Mouse (Mus musculus) limb, embryonic 14.5 days (tissue): ENCODE measurements around the gene Gjb3. TPM values are rescaled to one million over a fixed set of nuclear protein-coding genes. Genes with fewer than 3 reads are reported as not detected.
A peak's percentile ranks its signal among the peaks of the same experiment; 100 is the strongest.

Experiments used
- ATAC-seq: fragments of 200-750 bp; cut with Nextera tagmentation; 2 replicates; pipeline ENCODE4 v1.8.0; 2017; ENCODE audit warnings: low read depth, moderate number of reproducible peaks, moderate TSS enrichment; ENCODE audit not compliant: low FRiP score
- DNase-seq: peaks from one replicate; pipeline ENCODE4 v3.0.0-alpha.2; 2015; ENCODE audit warnings: low spot score
- H3K27ac ChIP-seq: fragments of 300-500 bp; sonication (generic); replicated peaks from 2 replicates; pipeline ENCODE4 v1.5.1; 2014; ENCODE audit warnings: low read depth, mild to moderate bottlenecking, low read length, moderate library complexity, mixed read lengths
- H3K27me3 ChIP-seq: fragments of 300-500 bp; sonication (generic); 2 replicates; pipeline ENCODE4 v1.6.1; 2014; ENCODE audit warnings: low read length, mixed read lengths; ENCODE audit not compliant: control insufficient read depth, insufficient read depth
- H3K36me3 ChIP-seq: fragments of 300-500 bp; sonication (generic); 2 replicates; pipeline ENCODE4 v1.6.1; 2014; ENCODE audit warnings: mild to moderate bottlenecking, low read length, moderate library complexity, mixed read lengths; ENCODE audit not compliant: control insufficient read depth, insufficient read depth
- H3K4me1 ChIP-seq: fragments of 300-500 bp; sonication (generic); 2 replicates; pipeline ENCODE4 v1.6.1; 2014; ENCODE audit warnings: antibody characterized with exemption, low read length, mixed read lengths; ENCODE audit not compliant: control insufficient read depth, insufficient read depth
- H3K4me2 ChIP-seq: fragments of 300-500 bp; sonication (generic); replicated peaks from 2 replicates; pipeline ENCODE4 v1.6.1; 2014; ENCODE audit warnings: low read depth, mild to moderate bottlenecking, low read length, moderate library complexity; ENCODE audit not compliant: severe bottlenecking
- H3K4me3 ChIP-seq: fragments of 300-500 bp; sonication (generic); replicated peaks from 2 replicates; pipeline ENCODE4 v1.5.1; 2014; ENCODE audit warnings: low read length
- H3K9ac ChIP-seq: fragments of 300-500 bp; sonication (generic); 2 replicates; pipeline ENCODE4 v1.6.1; 2014; ENCODE audit warnings: mild to moderate bottlenecking, low read depth, low read length, moderate library complexity; ENCODE audit not compliant: severe bottlenecking
- H3K9me3 ChIP-seq: fragments of 300-500 bp; sonication (generic); 2 replicates; pipeline ENCODE4 v1.6.1; 2016; ENCODE audit warnings: low read length; ENCODE audit not compliant: control insufficient read depth
- POLR2A ChIP-seq: fragments of 200-500 bp; IDR thresholded peaks from 2 replicates; pipeline ENCODE4 v1.8.0; 2012; ENCODE audit warnings: inconsistent platforms, mild to moderate bottlenecking, moderate library complexity, borderline replicate concordance; ENCODE audit not compliant: insufficient read depth, insufficient read length; ENCODE audit errors: extremely low read depth
- WGBS: fragments of 180-500 bp; shearing (Covaris S2); extraction: QIAGEN DNeasy Blood & Tissue Kit; methylation state at CpG from one replicate; pipeline ENCODE4 v1.1.7; 2014; 5-methylcytosine and 5-hydroxymethylcytosine counted together
- polyA plus RNA-seq, 2 experiments: library from polyadenylated mRNA; depleted of rRNA in 1 of 2; stranded (reverse) in 1 of 2; unstranded in 1 of 2; fragments of >200 nt; fragmentation: Nextera tagmentation in 1 of 2; extraction: Ambion mirVana in 1 of 2; gene quantifications; 2 replicates each; pipeline versions ENCODE4 v1.2.1 to v1.2.3; 2012 to 2014

Gjb3 gene
- polyA plus RNA-seq, 2 experiments, result 5.3 to 10.0 TPM

DNA sequence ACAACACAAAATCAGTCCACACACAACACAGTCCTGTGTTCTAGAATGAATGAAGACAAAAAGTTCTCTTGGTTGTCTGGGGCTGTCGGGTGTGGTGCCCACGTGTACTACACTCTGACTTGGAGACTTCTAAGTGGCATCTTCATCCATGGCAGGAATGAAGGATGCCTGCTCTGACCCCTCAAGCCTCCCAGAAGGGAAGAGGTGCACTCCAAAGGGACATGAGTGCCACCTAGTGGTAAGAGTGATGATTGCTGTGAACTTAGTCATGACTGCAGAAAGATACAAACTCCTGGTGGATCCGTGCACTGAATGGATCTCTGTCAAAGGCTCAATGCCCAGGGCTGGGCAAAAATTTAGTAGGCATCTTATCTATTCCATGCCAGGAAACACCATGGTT, 11.0 kb downstream of the Gjb3 start:
- Histone ChIP-seq H3K4me2 (no peak overlapping the region), H3K9me3 (no peaks in the 10 kb centered on the region), H3K27me3 (no peaks in the 10 kb centered on the region), H3K9ac (no peak overlapping the region), H3K27ac (no peak overlapping the region), H3K36me3 (no peaks in the 10 kb centered on the region), H3K4me3 (no peak overlapping the region), H3K4me1 (no peaks in the 10 kb centered on the region)
- peak; percentile 73 for DNase-seq
- peak; percentile 50; the same call in 1 of the 2 replicates for ATAC-seq
- 8% methylated on average over 3 of the region's 3 CpGs for WGBS
- no peak for TF ChIP-seq POLR2A

DNA sequence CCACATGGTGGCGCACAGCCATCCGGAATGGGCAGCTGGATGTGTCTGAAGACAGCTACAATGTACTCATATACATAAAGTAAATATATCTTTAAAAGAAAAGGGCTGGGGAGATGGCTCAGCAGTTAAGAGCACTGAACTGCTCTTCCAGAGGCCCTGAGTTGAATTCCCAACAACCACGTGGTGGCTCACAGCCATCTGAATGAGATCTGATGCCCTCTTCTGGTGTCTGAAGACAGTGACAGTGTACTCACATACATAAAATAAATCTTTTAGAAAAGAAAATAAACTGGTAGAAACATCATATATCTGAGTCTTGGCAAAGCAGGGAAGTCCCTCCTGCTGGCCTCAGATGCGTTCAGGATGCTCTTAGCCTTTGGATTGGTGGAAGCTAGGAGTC, 13.5 kb downstream of the Gjb3 start:
- Histone ChIP-seq H3K36me3 (no peaks in the 10 kb centered on the region), H3K4me3 (no peak overlapping the region), H3K9ac (no peak overlapping the region), H3K27ac (no peak overlapping the region), H3K4me2 (no peak overlapping the region), H3K4me1 (peaks cover 5% of the 10 kb centered on the region; the same call in 1 of the 2 replicates), H3K9me3 (no peaks in the 10 kb centered on the region), H3K27me3 (peaks cover 8% of the 10 kb centered on the region)
- WGBS, result 58% methylated on average over 4 of the region's 4 CpGs
- ATAC-seq (no peak), DNase-seq (no peak)
- TF ChIP-seq POLR2A, result no peak

DNA sequence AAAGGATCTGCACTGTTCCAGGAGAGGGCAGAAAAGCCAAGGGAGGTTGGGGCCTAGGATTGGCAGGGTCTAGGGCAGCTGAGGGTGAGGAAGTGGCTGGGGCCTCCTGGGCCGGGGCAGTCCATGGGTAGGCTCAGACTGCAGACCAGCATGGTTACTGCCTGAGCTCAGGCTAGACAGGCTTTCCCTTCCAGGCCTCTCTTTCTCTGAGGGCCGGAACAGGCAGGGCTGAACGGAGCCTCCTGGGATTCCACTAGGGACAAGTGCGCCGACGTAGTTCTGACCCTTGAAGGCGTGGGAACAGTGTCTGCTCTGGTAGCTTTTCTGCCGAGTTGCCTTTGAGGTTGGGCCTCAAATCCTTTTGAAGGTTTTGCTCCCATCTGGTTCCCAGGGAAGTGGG, 14.9 kb downstream of the Gjb3 start:
- Histone ChIP-seq H3K9ac (no peak overlapping the region), H3K4me2 (no peak overlapping the region), H3K9me3 (no peaks in the 10 kb centered on the region), H3K4me1 (peaks cover 5% of the 10 kb centered on the region; the same call in 1 of the 2 replicates), H3K27ac (no peak overlapping the region), H3K4me3 (no peak overlapping the region), H3K36me3 (no peaks in the 10 kb centered on the region), H3K27me3 (peaks cover 8% of the 10 kb centered on the region)
- ATAC-seq, result no peak
- no peak for DNase-seq
- 85% methylated on average over 8 of the region's 8 CpGs for WGBS
- TF ChIP-seq POLR2A, result no peak

- Histone ChIP-seq H3K9ac (no peak overlapping the region), H3K36me3 (no peaks in the 10 kb centered on the region), H3K4me3 (no peak overlapping the region), H3K27me3 (peaks cover 8% of the 10 kb centered on the region), H3K4me2 (0 out of 2 replicates have a peak overlapping the region, but pooled peaks have one; percentile 78), H3K9me3 (no peaks in the 10 kb centered on the region), H3K4me1 (peaks cover 5% of the 10 kb centered on the region; the same call in 1 of the 2 replicates), H3K27ac (no peak overlapping the region)
- WGBS, result 43% methylated on average over 9 of the region's 9 CpGs
- DNase-seq (no peak), ATAC-seq (no peak)
- TF ChIP-seq POLR2A, result no peak
These were observed 16.1 kb downstream of the Gjb3 start for GRCm38 (mm10) chr4:127314585-127314984.

- peak; percentile 35; the same call in 1 of the 2 replicates for ATAC-seq
- no peak for TF ChIP-seq POLR2A
- peaks cover 8% of the 10 kb centered on the region for H3K27me3 ChIP-seq
These were observed 16.8 kb downstream of the Gjb3 start, which contains the start of gene Gja4 for GRCm38 (mm10) chr4:127313861-127314260. Gene Gja4 (minus strand): TSS chr4:127314039.

More at GRCm38 (mm10) chr4:127313861-127314260, 16.8 kb downstream of the Gjb3 start, which contains the start of gene Gja4:
- Histone ChIP-seq H3K27ac (no peak within 1 kb of the TSS), H3K4me2 (peak within 1 kb of the TSS; percentile 78), H3K4me1 (peaks cover 5% of the 10 kb centered on the region; the same call in 1 of the 2 replicates), H3K4me3 (peak within 1 kb of the TSS; percentile 42), H3K36me3 (no peaks in the 10 kb centered on the region), H3K9ac (peak within 1 kb of the TSS; percentile 56), H3K9me3 (no peaks in the 10 kb centered on the region)
- DNase-seq, result peak; percentile 78
- WGBS, result under 1% methylated on average over 25 of the region's 25 CpGs
